Comparison of ENCODE assay signal across 9 mouse cellular contexts in genomic region chr13:113865806-113866205, GRCm38 (mm10).
DNase-seq lines count a peak whose midpoint lies in the region; ATAC-seq and TF ChIP-seq lines count a peak whose summit lies in the region.
"Had no signal": no experiment of that assay in that cellular context is flagged by ENCODE, and none has a peak within 500 bp of the region (broad histone marks: within the 10 kb centered on the region; RNA-seq: fewer than 3 reads in every experiment).

No protein-coding gene starts in this region.

- TF ChIP-seq CTCF in intestine, postnatal 0 days (IDR thresholded peaks at IDR 0.05; ENCODE audit: low read depth) = peak; percentile 93
- TF ChIP-seq CTCF in thymus, adult 2 months (IDR thresholded peaks at IDR 0.05; ENCODE audit: borderline replicate concordance, control insufficient read depth, extremely low read depth, insufficient read depth, low read length, poor library complexity) = no peak

- DNase-seq in ES-E14 (ENCODE audit: low read depth, low spot score) = no peak
- peak; percentile 24 for DNase-seq in cerebellum, adult 9-11 months
- peak; percentile 51 to 56 for DNase-seq in left cerebral cortex, adult 18-20 months (ENCODE audit: low spot score in 2 of 2)
- peak; percentile 67 for DNase-seq in thymus, adult 2 months

- ATAC-seq in intestine, postnatal 0 days = no peak
- ATAC-seq in intestine, embryonic 16.5 days = no peak
- ATAC-seq in granulocyte monocyte progenitor cell, adult 5-6 weeks (replicated peaks; ENCODE audit: poor library complexity, severe bottlenecking) = peak; percentile 44
- ATAC-seq in megakaryocyte-erythroid progenitor cell, adult 5-6 weeks (replicated peaks; ENCODE audit: low FRiP score, low TSS enrichment, poor library complexity, severe bottlenecking) = peak; percentile 44

- H3K27ac ChIP-seq in intestine, postnatal 0 days (ENCODE audit: low read depth, low read length) = no peak overlapping the region
- no peak overlapping the region for H3K27ac ChIP-seq in intestine, embryonic 16.5 days (ENCODE audit: low read length)
- no peak overlapping the region for H3K27ac ChIP-seq in ES-E14 (ENCODE audit: insufficient read depth, low read depth, low read length, poor library complexity, severe bottlenecking)
- no peak overlapping the region for H3K27ac ChIP-seq in thymus, adult 2 months (ENCODE audit: control insufficient read depth, insufficient read depth, low read length)

- no peaks in the 10 kb centered on the region for H3K9me3 ChIP-seq in intestine, postnatal 0 days (ENCODE audit: control insufficient read depth)
- H3K9me3 ChIP-seq in intestine, embryonic 16.5 days (ENCODE audit: control insufficient read depth, low read length) = no peaks in the 10 kb centered on the region
- H3K9me3 ChIP-seq in ES-E14 (ENCODE audit: control insufficient read depth, insufficient read depth, low read depth, low read length) = no peaks in the 10 kb centered on the region

- WGBS in intestine, postnatal 0 days = 42% methylated on average over 7 of the region's 7 CpGs
- 42% methylated on average over 7 of the region's 7 CpGs for WGBS in intestine, embryonic 16.5 days
- 43% methylated on average over 7 of the region's 7 CpGs for WGBS in thymus, adult 2 months

- no peaks in the 10 kb centered on the region for H3K27me3 ChIP-seq in intestine, postnatal 0 days (replicated peaks; ENCODE audit: control insufficient read depth, insufficient read depth, low read length)
- H3K27me3 ChIP-seq in intestine, embryonic 16.5 days (replicated peaks; ENCODE audit: control insufficient read depth, insufficient read depth, low read length) = no peaks in the 10 kb centered on the region
- H3K27me3 ChIP-seq in thymus, adult 2 months (ENCODE audit: control insufficient read depth, insufficient read depth, low read length) = no peaks in the 10 kb centered on the region

- no peak overlapping the region for H3K4me3 ChIP-seq in intestine, postnatal 0 days (ENCODE audit: low read depth, low read length)
- H3K4me3 ChIP-seq in intestine, embryonic 16.5 days (ENCODE audit: low read length) = no peak overlapping the region
- H3K4me3 ChIP-seq in ES-E14 (ENCODE audit: insufficient read depth in 1 of 2, low read depth in 1 of 2, low read length in 2 of 2, poor library complexity in 1 of 2, severe bottlenecking in 1 of 2) = no peak overlapping the region
- no peak overlapping the region for H3K4me3 ChIP-seq in thymus, adult 2 months (ENCODE audit: control insufficient read depth, insufficient read depth, low read length)
- H3K4me3 ChIP-seq: erythroblast, embryonic 14.5 days had no signal

- no peaks in the 10 kb centered on the region for H3K4me1 ChIP-seq in intestine, postnatal 0 days (replicated peaks; ENCODE audit: control insufficient read depth, insufficient read depth, low read length)
- H3K4me1 ChIP-seq in intestine, embryonic 16.5 days (ENCODE audit: control insufficient read depth, insufficient read depth, low read length) = no peaks in the 10 kb centered on the region
- peaks cover 7 to 25% of the 10 kb centered on the region in 2 experiments for H3K4me1 ChIP-seq in ES-E14 (ENCODE audit: control insufficient read depth in 2 of 2, insufficient read depth in 2 of 2, low read length in 2 of 2, poor library complexity in 1 of 2)
- peaks cover 8% of the 10 kb centered on the region for H3K4me1 ChIP-seq in thymus, adult 2 months (replicated peaks; ENCODE audit: control insufficient read depth, insufficient read depth, low read length)

- no peaks in the 10 kb centered on the region; the same call in 1 of the 2 replicates for H3K36me3 ChIP-seq in intestine, postnatal 0 days (ENCODE audit: control insufficient read depth, insufficient read depth)
- H3K36me3 ChIP-seq in intestine, embryonic 16.5 days (ENCODE audit: control insufficient read depth, insufficient read depth, low read length) = no peaks in the 10 kb centered on the region
- no peaks in the 10 kb centered on the region for H3K36me3 ChIP-seq in ES-E14 (ENCODE audit: control insufficient read depth, insufficient read depth, low read length, poor library complexity, severe bottlenecking)
- H3K36me3 ChIP-seq in thymus, adult 2 months (ENCODE audit: control insufficient read depth, insufficient read depth, low read length) = no peaks in the 10 kb centered on the region

- H3K4me2 ChIP-seq in intestine, postnatal 0 days (replicated peaks; ENCODE audit: low read depth) = no peak overlapping the region
- H3K4me2 ChIP-seq in intestine, embryonic 16.5 days (ENCODE audit: low read depth, low read length) = no peak overlapping the region

- in situ Hi-C loops in ES-E14 (cut with MboI; ENCODE audit: low sequenced_read_pairs in 2 of 2, unreplicated experiment in 2 of 2) = loop anchor here in 1 of 2 experiments (10.0 kb wide), 1 partner anchor 171 kb away; no protein-coding TSS in a partner anchor

- H3K9ac ChIP-seq in intestine, postnatal 0 days (ENCODE audit: low read depth, low read length) = no peak overlapping the region
- H3K9ac ChIP-seq in intestine, embryonic 16.5 days (ENCODE audit: low read depth, low read length) = no peak overlapping the region
- H3K9ac ChIP-seq in ES-E14 (ENCODE audit: insufficient read depth, low read depth, low read length, poor library complexity, severe bottlenecking) = no peak overlapping the region

- TF ChIP-seq POLR2A in thymus, adult 2 months (IDR thresholded peaks at IDR 0.05; ENCODE audit: control insufficient read depth, extremely low read depth, insufficient read depth, low read length, poor library complexity) = no peak

TF ChIP-seq in ES-E14, 5 proteins besides CTCF, POLR2A, EP300 and RAD21:
- TF ChIP-seq ZC3H11A (IDR thresholded peaks at IDR 0.05; ENCODE audit: borderline replicate concordance, low read depth, low read length) = 0 out of 2 replicates have a peak, but pooled peaks have one; percentile 28
- TF ChIP-seq CHD2 (IDR thresholded peaks at IDR 0.05; ENCODE audit: low read depth, low read length) = no peak

Comparison
In these comparisons a context has a peak if more than half of its experiments do, and no peak if none do; other contexts are left out.
1. ATAC-seq: peak in granulocyte monocyte progenitor cell, adult 5-6 weeks (single experiment) and megakaryocyte-erythroid progenitor cell, adult 5-6 weeks (single experiment); none in intestine, postnatal 0 days (single experiment) and intestine, embryonic 16.5 days (single experiment).